Comparison of ENCODE assay signal across 8 mouse cellular contexts in the genomic region with DNA sequence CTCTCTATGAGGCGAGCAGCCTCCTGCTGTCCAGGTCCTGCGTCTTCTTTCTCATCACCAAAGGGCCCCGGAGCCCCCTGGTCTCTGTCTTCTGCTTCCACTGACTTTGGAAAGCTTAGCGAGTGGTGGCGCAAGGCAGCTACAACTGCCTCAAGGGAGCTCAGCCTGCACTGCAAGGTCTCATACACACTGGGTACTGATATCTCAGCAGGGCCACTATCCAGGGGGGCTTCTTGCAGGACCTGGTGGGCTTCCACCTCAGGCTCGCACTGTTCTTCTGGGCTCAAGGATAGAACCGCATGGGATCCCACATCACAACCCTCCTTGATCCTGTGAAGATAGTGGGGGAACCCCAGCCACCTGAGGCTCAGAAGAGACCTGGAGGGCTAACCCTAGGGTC. TPM values are rescaled to one million over a fixed set of nuclear protein-coding genes. Genes with fewer than 3 reads are reported as not detected.
DNase-seq lines count a peak whose midpoint lies in the region; ATAC-seq lines count a peak whose summit lies in the region.

No protein-coding gene starts in this region.

- H3K4me1 ChIP-seq in kidney, embryonic 14.5 days (ENCODE audit: control insufficient read depth, insufficient read depth, low read length), result peaks cover 6% of the 10 kb centered on the region; the same call in 1 of the 2 replicates
- H3K4me1 ChIP-seq in embryonic facial prominence, embryonic 15.5 days, result peaks cover 13% of the 10 kb centered on the region
- H3K4me1 ChIP-seq in limb, embryonic 13.5 days, result peaks cover 12% of the 10 kb centered on the region

- H3K9me3 ChIP-seq in kidney, embryonic 14.5 days (ENCODE audit: control insufficient read depth, low read length), result no peaks in the 10 kb centered on the region
- H3K9me3 ChIP-seq in embryonic facial prominence, embryonic 15.5 days (replicated peaks), result no peaks in the 10 kb centered on the region
- H3K9me3 ChIP-seq in limb, embryonic 13.5 days, result no peaks in the 10 kb centered on the region

- DNase-seq in cerebellum, postnatal 25 days, result peak; percentile 10 to 27
- no peak for DNase-seq in cerebellum, postnatal 36 days
- DNase-seq in kidney, postnatal 14 days, result no peak
- DNase-seq in layer of hippocampus, adult 9-11 months, result no peak
- DNase-seq in gastrocnemius, adult 8-10 months (ENCODE audit: low spot score in 2 of 2), result no peak

- H3K4me2 ChIP-seq in kidney, embryonic 14.5 days (replicated peaks; ENCODE audit: low read depth, low read length), result peak overlapping the region; percentile 27
- peak overlapping the region; percentile 12; the same call in 1 of the 2 replicates for H3K4me2 ChIP-seq in embryonic facial prominence, embryonic 15.5 days (replicated peaks)
- H3K4me2 ChIP-seq in limb, embryonic 13.5 days (replicated peaks), result peak overlapping the region; percentile 30

- H3K27ac ChIP-seq in kidney, embryonic 14.5 days (ENCODE audit: low read depth, low read length), result no peak overlapping the region
- H3K27ac ChIP-seq in embryonic facial prominence, embryonic 15.5 days (replicated peaks), result no peak overlapping the region
- H3K27ac ChIP-seq in limb, embryonic 13.5 days, result no peak overlapping the region

- ATAC-seq in kidney, embryonic 14.5 days (ENCODE audit: low FRiP score, low TSS enrichment), result no peak
- ATAC-seq in embryonic facial prominence, embryonic 15.5 days (ENCODE audit: insufficient number of reproducible peaks, low FRiP score, low TSS enrichment, low read depth), result no peak
- no peak for ATAC-seq in limb, embryonic 13.5 days (ENCODE audit: low FRiP score, low read depth)

- peak overlapping the region; percentile 12 for H3K4me3 ChIP-seq in kidney, embryonic 14.5 days (ENCODE audit: low read length)
- H3K4me3 ChIP-seq in embryonic facial prominence, embryonic 15.5 days (replicated peaks), result no peak overlapping the region
- H3K4me3 ChIP-seq in limb, embryonic 13.5 days, result no peak overlapping the region

- no peaks in the 10 kb centered on the region for H3K27me3 ChIP-seq in kidney, embryonic 14.5 days (ENCODE audit: control insufficient read depth, insufficient read depth, low read length)
- no peaks in the 10 kb centered on the region for H3K27me3 ChIP-seq in embryonic facial prominence, embryonic 15.5 days
- H3K27me3 ChIP-seq in limb, embryonic 13.5 days, result no peaks in the 10 kb centered on the region

- WGBS in kidney, embryonic 14.5 days, result 76% methylated on average over 7 of the region's 7 CpGs
- 78% methylated on average over 7 of the region's 7 CpGs for WGBS in embryonic facial prominence, embryonic 15.5 days
- 75% methylated on average over 7 of the region's 7 CpGs for WGBS in limb, embryonic 13.5 days

- H3K9ac ChIP-seq in kidney, embryonic 14.5 days (ENCODE audit: low read depth, low read length), result no peak overlapping the region
- H3K9ac ChIP-seq in embryonic facial prominence, embryonic 15.5 days, result no peak overlapping the region
- no peak overlapping the region; the same call in 1 of the 2 replicates for H3K9ac ChIP-seq in limb, embryonic 13.5 days

- peaks cover 13% of the 10 kb centered on the region for H3K36me3 ChIP-seq in kidney, embryonic 14.5 days (ENCODE audit: control insufficient read depth, insufficient read depth, low read length)
- H3K36me3 ChIP-seq in embryonic facial prominence, embryonic 15.5 days, result peaks cover 11% of the 10 kb centered on the region
- peaks cover 9% of the 10 kb centered on the region for H3K36me3 ChIP-seq in limb, embryonic 13.5 days

RNA-seq across cellular contexts. Expression of a gene that starts 1.1 kb away (rescaled TPM):
- 10.4 and 12.3 TPM in 2 replicates for polyA plus RNA-seq in kidney, embryonic 14.5 days (2014; fragmentation: Nextera tagmentation; extraction: Ambion mirVana)
- 11.6 and 12.7 TPM in 2 replicates for polyA plus RNA-seq in embryonic facial prominence, embryonic 15.5 days (2015; fragmentation: Nextera tagmentation; extraction: Ambion mirVana)
- polyA plus RNA-seq in limb, embryonic 13.5 days (2015; fragmentation: Nextera tagmentation; extraction: Ambion mirVana), result 8.1 and 8.2 TPM in 2 replicates
- 1 to 10 TPM; 3.5 to 6.3 (median 4.5) TPM for total RNA-seq in gastrocnemius, adult 8-10 months (2022)

RNA-seq across cellular contexts. Expression of a gene that starts 2.2 kb away (rescaled TPM):
- 107 and 125 TPM in 2 replicates for polyA plus RNA-seq in kidney, embryonic 14.5 days (2014; fragmentation: Nextera tagmentation; extraction: Ambion mirVana)
- 96.7 and 106 TPM in 2 replicates for polyA plus RNA-seq in embryonic facial prominence, embryonic 15.5 days (2015; fragmentation: Nextera tagmentation; extraction: Ambion mirVana)
- polyA plus RNA-seq in limb, embryonic 13.5 days (2015; fragmentation: Nextera tagmentation; extraction: Ambion mirVana), result 93.1 and 99.7 TPM in 2 replicates
- total RNA-seq in gastrocnemius, adult 8-10 months (2022), result 10 to 100 TPM; 68.5 to 73.4 (median 70.8) TPM

RNA-seq across cellular contexts. Expression of a gene that starts 11.3 kb away (rescaled TPM):
- 28.5 and 38.2 TPM in 2 replicates for polyA plus RNA-seq in kidney, embryonic 14.5 days (2014; fragmentation: Nextera tagmentation; extraction: Ambion mirVana)
- 33.1 and 33.7 TPM in 2 replicates for polyA plus RNA-seq in embryonic facial prominence, embryonic 15.5 days (2015; fragmentation: Nextera tagmentation; extraction: Ambion mirVana)
- 40.7 and 41.9 TPM in 2 replicates for polyA plus RNA-seq in limb, embryonic 13.5 days (2015; fragmentation: Nextera tagmentation; extraction: Ambion mirVana)
- not detected for total RNA-seq in gastrocnemius, adult 8-10 months (2022)

RNA-seq across cellular contexts. Expression of a gene that starts 12.7 kb away (rescaled TPM):
- polyA plus RNA-seq in kidney, embryonic 14.5 days (2014; fragmentation: Nextera tagmentation; extraction: Ambion mirVana), result 134 and 149 TPM in 2 replicates
- 59.0 and 61.2 TPM in 2 replicates for polyA plus RNA-seq in embryonic facial prominence, embryonic 15.5 days (2015; fragmentation: Nextera tagmentation; extraction: Ambion mirVana)
- polyA plus RNA-seq in limb, embryonic 13.5 days (2015; fragmentation: Nextera tagmentation; extraction: Ambion mirVana), result 38.2 and 43.7 TPM in 2 replicates
- 10 to 100 TPM; 19.9 to 23.3 (median 20.9) TPM for total RNA-seq in gastrocnemius, adult 8-10 months (2022)

RNA-seq across cellular contexts. Expression of a gene that starts 23.4 kb away (rescaled TPM):
- polyA plus RNA-seq in kidney, embryonic 14.5 days (2014; fragmentation: Nextera tagmentation; extraction: Ambion mirVana), result 4.6 and 5.2 TPM in 2 replicates
- polyA plus RNA-seq in embryonic facial prominence, embryonic 15.5 days (2015; fragmentation: Nextera tagmentation; extraction: Ambion mirVana), result 7.1 and 8.5 TPM in 2 replicates
- 3.1 and 4.1 TPM in 2 replicates for polyA plus RNA-seq in limb, embryonic 13.5 days (2015; fragmentation: Nextera tagmentation; extraction: Ambion mirVana)
- 1 to 10 TPM; 5.0 to 6.0 (median 5.8) TPM for total RNA-seq in gastrocnemius, adult 8-10 months (2022)

Comparison
In these comparisons a context has a peak if more than half of its experiments do, and no peak if none do; other contexts are left out.
1. DNase-seq: peak in cerebellum, postnatal 25 days (2 of 2); none in cerebellum, postnatal 36 days (0 of 2), kidney, postnatal 14 days (single experiment), layer of hippocampus, adult 9-11 months (single experiment) and gastrocnemius, adult 8-10 months (0 of 2).
2. Peak in every context shown above with its lines, with median percentiles within 50 percentile points of each other: H3K4me2 ChIP-seq.